ENCODE assay signal across 8 mouse cellular contexts in the genomic region with DNA sequence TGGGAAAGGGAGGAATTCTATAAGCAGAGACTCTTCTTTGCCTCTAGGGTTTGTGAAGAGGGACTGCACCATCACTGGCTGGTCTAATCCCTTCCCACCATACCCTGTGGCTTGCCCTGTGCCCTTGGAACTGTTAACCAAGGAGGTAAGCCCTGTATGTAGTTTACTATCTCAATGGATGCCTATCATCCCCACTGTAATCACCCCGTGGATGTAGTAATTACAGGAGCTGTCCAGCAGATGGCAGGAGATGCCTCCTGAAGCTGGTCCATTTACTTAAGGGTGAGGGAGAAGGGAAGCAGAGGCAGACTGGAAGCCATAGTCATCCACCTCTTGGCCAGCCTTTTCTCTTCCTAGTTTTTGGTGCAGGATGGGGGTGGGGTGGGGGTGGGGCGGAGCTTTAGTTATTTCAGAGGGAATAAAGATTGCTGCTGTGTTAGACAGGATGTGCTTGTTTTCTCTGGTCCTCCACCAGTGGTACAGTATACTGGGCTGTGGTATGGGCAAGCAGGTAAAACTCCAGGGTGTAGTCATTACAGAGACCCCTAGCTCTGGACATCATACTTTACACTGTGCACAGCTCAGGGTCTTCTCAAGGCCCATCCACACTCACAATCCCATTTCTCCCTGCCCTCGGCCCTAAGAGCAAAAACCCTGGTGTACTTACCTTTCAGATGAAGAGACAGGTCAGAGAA. TPM values are rescaled to one million over a fixed set of nuclear protein-coding genes. Genes with fewer than 3 reads are reported as not detected.
DNase-seq lines count a peak whose midpoint lies in the region; ATAC-seq and TF ChIP-seq lines count a peak whose summit lies in the region.
"Had no signal": no experiment of that assay in that cellular context is flagged by ENCODE, and none has a peak within 500 bp of the region (broad histone marks: within the 10 kb centered on the region; RNA-seq: fewer than 3 reads in every experiment).

No protein-coding gene starts in this region.

- no peak overlapping the region for H3K4me3 ChIP-seq in bone marrow, adult 2 months (replicated peaks; ENCODE audit: control insufficient read depth, low read depth, low read length)
- H3K4me3 ChIP-seq: megakaryocyte, embryonic 14.5 days had no signal

- ATAC-seq in erythroblast, adult 5-6 weeks (replicated peaks; ENCODE audit: low FRiP score, poor library complexity, severe bottlenecking) = peak; percentile 70

- H3K4me1 ChIP-seq in bone marrow, adult 2 months (ENCODE audit: control insufficient read depth, insufficient read depth, low read length) = no peaks in the 10 kb centered on the region; the same call in 1 of the 2 replicates

- no peak overlapping the region; the same call in 1 of the 2 replicates for H3K27ac ChIP-seq in bone marrow, adult 2 months (ENCODE audit: control insufficient read depth, insufficient read depth, low read depth, low read length, poor library complexity)

- no peak for TF ChIP-seq POLR2A in bone marrow, adult 2 months (IDR thresholded peaks at IDR 0.05; ENCODE audit: borderline replicate concordance, control insufficient read depth, low read depth, low read length)

- DNase-seq in right cerebral cortex, adult 18-20 months = peak; percentile 55
- DNase-seq in right cerebral cortex, postnatal 25 days = no peak
- peak; percentile 51 for DNase-seq in kidney, postnatal 14 days
- DNase-seq in lung, postnatal 14 days = peak; percentile 47
- DNase-seq in spleen, postnatal 14 days (ENCODE audit: low spot score in 2 of 2) = peak; percentile 33

- peak; percentile 62 for TF ChIP-seq CTCF in bone marrow, adult 2 months (IDR thresholded peaks at IDR 0.05; ENCODE audit: control insufficient read depth, insufficient read depth, low read length)

- 46% methylated on average over 3 of the region's 3 CpGs for WGBS in bone marrow, adult 2 months

RNA-seq across cellular contexts. Expression of a gene that starts 3.7 kb away (rescaled TPM):
- polyA plus RNA-seq in bone marrow, adult 2 months (2011; ENCODE audit: insufficient read depth, insufficient read length, low replicate concordance, missing spikeins) = not detected in 2 replicates
- 0.63 TPM in 1 of 2 replicates, not detected in the other for total RNA-seq in erythroblast, adult 5-6 weeks (2015; ENCODE audit: low replicate concordance)
- total RNA-seq in erythroblast, adult 5-6 weeks (2017; ENCODE audit: low replicate concordance) = 0.28 TPM in 1 of 2 replicates, not detected in the other

RNA-seq across cellular contexts. Expression of a gene that starts 43.6 kb away (rescaled TPM):
- polyA plus RNA-seq in bone marrow, adult 2 months (2011; ENCODE audit: insufficient read depth, insufficient read length, low replicate concordance, missing spikeins) = 226 and 325 TPM in 2 replicates
- total RNA-seq in erythroblast, adult 5-6 weeks (2015; ENCODE audit: low replicate concordance) = 183 and 231 TPM in 2 replicates
- total RNA-seq in erythroblast, adult 5-6 weeks (2017; ENCODE audit: low replicate concordance) = 447 and 529 TPM in 2 replicates
